Mouse (Mus musculus): ENCODE results near the gene Stt3b. TPM values are rescaled to one million over a fixed set of nuclear protein-coding genes. Genes with fewer than 3 reads are reported as not detected.

The Stt3b gene
- polyA plus RNA-seq, 1 experiment from 2014 or later: 83.6 TPM

DNA sequence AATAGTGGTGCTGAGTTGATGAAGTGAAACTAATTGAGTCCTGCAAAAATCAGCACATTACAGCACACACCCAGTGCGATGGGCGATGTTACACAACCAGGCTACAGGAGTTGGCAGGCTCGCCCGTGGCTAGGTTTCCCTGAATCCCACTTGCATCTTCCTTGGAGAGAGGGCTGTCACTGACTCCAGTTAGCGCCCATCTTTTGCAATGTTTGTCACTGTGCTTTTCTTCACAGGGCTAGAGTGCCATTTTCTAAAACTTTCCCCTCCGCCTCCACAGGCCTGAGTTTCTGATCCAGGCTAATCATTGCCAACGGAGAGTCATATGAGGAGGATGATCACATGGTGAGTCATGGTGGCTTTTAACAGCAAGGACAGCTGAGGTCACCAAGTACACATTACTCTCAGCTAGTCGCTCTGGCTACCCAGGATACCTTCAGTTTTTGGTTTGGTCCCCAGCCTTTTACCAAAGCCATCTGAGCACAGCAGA lies 73.8 kb downstream of the Stt3b start:
- Histone ChIP-seq H3K4me3 (replicated peaks; ENCODE audit: low read length) (no peak overlapping the region), H3K9me3 (replicated peaks; ENCODE audit: control insufficient read depth, low read length) (no peaks in the 10 kb centered on the region), H3K36me3 (ENCODE audit: control insufficient read depth, insufficient read depth, low read length) (peaks cover 11% of the 10 kb centered on the region), H3K27ac (ENCODE audit: low read length) (no peak overlapping the region), H3K4me2 (ENCODE audit: low read depth, low read length) (no peak overlapping the region), H3K9ac (ENCODE audit: low read length) (no peak overlapping the region), H3K4me1 (ENCODE audit: control insufficient read depth, insufficient read depth, low read length) (no peaks in the 10 kb centered on the region), H3K27me3 (ENCODE audit: control insufficient read depth, insufficient read depth, low read length) (no peaks in the 10 kb centered on the region)
- 91% methylated on average over 8 of the region's 8 CpGs for WGBS
- no peak for ATAC-seq (ENCODE audit: insufficient read depth, low FRiP score)

DNA sequence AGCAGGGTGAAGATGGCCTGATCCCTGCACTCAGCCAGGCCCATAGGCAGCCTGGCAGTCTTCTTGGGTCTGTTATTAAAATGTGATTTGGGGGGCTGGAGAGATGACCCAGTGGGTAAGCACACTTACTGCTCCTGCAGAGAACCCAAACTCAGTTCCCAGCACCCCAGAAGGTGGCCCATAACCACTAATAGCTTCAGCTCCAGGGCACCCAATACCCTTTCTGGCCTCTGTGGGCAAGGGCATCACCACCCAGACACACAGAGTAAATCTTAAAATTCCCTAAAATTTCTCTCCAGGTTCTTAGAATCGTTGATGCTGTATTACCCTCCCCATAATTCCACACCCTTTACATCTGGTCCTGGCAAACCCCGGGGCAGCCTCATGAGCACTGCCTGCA lies 75.7 kb downstream of the Stt3b start:
- Histone ChIP-seq H3K9ac (ENCODE audit: low read length) (no peak overlapping the region), H3K9me3 (replicated peaks; ENCODE audit: control insufficient read depth, low read length) (no peaks in the 10 kb centered on the region), H3K27ac (ENCODE audit: low read length) (no peak overlapping the region), H3K4me1 (ENCODE audit: control insufficient read depth, insufficient read depth, low read length) (no peaks in the 10 kb centered on the region), H3K27me3 (ENCODE audit: control insufficient read depth, insufficient read depth, low read length) (no peaks in the 10 kb centered on the region), H3K4me2 (ENCODE audit: low read depth, low read length) (no peak overlapping the region), H3K4me3 (replicated peaks; ENCODE audit: low read length) (no peak overlapping the region), H3K36me3 (ENCODE audit: control insufficient read depth, insufficient read depth, low read length) (no peaks in the 10 kb centered on the region)
- ATAC-seq (ENCODE audit: insufficient read depth, low FRiP score): no peak
- WGBS: 90% methylated on average over 2 of the region's 2 CpGs

DNA sequence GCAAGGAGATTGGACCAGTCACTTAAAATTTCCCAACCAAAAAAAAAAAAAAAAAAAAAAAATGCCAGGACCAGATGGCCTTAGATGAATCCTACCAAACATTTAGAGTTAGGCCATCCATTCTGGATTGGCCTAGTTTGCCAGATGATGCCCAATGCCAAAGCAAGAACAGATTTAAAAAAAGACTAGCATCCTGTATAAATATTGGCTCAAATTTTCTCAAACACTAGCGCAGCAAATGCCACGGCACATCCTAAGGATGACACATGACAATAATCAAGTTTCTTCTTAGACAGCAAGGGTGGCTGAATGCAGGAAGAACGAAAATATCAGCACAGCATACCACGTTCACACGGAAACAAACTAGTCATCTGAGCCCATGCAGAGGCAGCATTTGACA lies 76.5 kb downstream of the Stt3b start:
- no peak overlapping the region for H3K27ac ChIP-seq (ENCODE audit: low read length)
- no peaks in the 10 kb centered on the region for H3K4me1 ChIP-seq (ENCODE audit: control insufficient read depth, insufficient read depth, low read length)
- no peak for ATAC-seq (ENCODE audit: insufficient read depth, low FRiP score)
- H3K27me3 ChIP-seq (ENCODE audit: control insufficient read depth, insufficient read depth, low read length): no peaks in the 10 kb centered on the region
- H3K9ac ChIP-seq (ENCODE audit: low read length): no peak overlapping the region
- H3K4me2 ChIP-seq (ENCODE audit: low read depth, low read length): no peak overlapping the region
- no peaks in the 10 kb centered on the region for H3K36me3 ChIP-seq (ENCODE audit: control insufficient read depth, insufficient read depth, low read length)
- WGBS: 84% methylated on average over 5 of the region's 5 CpGs
- H3K4me3 ChIP-seq (replicated peaks; ENCODE audit: low read length): no peak overlapping the region
- H3K9me3 ChIP-seq (replicated peaks; ENCODE audit: control insufficient read depth, low read length): no peaks in the 10 kb centered on the region

- Histone ChIP-seq H3K4me2 (ENCODE audit: low read depth, low read length) (no peak overlapping the region), H3K9me3 (replicated peaks; ENCODE audit: control insufficient read depth, low read length) (no peaks in the 10 kb centered on the region), H3K4me1 (ENCODE audit: control insufficient read depth, insufficient read depth, low read length) (no peaks in the 10 kb centered on the region), H3K27me3 (ENCODE audit: control insufficient read depth, insufficient read depth, low read length) (no peaks in the 10 kb centered on the region), H3K27ac (ENCODE audit: low read length) (no peak overlapping the region), H3K4me3 (replicated peaks; ENCODE audit: low read length) (no peak overlapping the region), H3K36me3 (ENCODE audit: control insufficient read depth, insufficient read depth, low read length) (no peaks in the 10 kb centered on the region), H3K9ac (ENCODE audit: low read length) (no peak overlapping the region)
- 84% methylated on average over 3 of the region's 3 CpGs for WGBS
- ATAC-seq (ENCODE audit: insufficient read depth, low FRiP score): no peak
These were observed 78.7 kb downstream of the Stt3b start for GRCm38 (mm10) chr9:115231476-115231875.

DNA sequence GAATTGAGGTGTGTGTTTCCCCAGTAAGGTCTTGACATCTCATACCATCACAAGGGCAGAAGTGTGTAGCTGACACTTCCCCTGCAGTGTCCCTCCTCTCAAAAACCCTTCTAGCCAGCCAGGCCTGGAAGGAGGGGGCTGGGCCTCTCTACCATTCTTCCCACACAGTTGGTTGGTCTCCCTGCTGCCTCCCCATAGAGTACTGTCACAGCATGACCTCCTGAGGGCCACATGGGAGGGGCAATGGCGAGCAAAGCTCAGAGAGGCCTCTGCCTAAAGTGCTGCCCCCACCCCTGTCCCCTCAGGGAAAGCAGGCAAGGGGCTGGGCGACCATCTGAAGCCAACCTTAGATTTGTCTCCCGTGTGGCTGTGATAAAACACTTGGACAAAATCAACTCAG lies 80.1 kb downstream of the Stt3b start:
- WGBS: 31% methylated on average over 3 of the region's 3 CpGs
- H3K4me1 ChIP-seq (ENCODE audit: control insufficient read depth, insufficient read depth, low read length): no peaks in the 10 kb centered on the region
- ATAC-seq (ENCODE audit: insufficient read depth, low FRiP score): no peak
- H3K27me3 ChIP-seq (ENCODE audit: control insufficient read depth, insufficient read depth, low read length): no peaks in the 10 kb centered on the region
- H3K4me2 ChIP-seq (ENCODE audit: low read depth, low read length): no peak overlapping the region
- H3K9ac ChIP-seq (ENCODE audit: low read length): no peak overlapping the region
- no peaks in the 10 kb centered on the region for H3K36me3 ChIP-seq (ENCODE audit: control insufficient read depth, insufficient read depth, low read length)
- no peak overlapping the region for H3K27ac ChIP-seq (ENCODE audit: low read length)
- no peaks in the 10 kb centered on the region for H3K9me3 ChIP-seq (replicated peaks; ENCODE audit: control insufficient read depth, low read length)
- no peak overlapping the region for H3K4me3 ChIP-seq (replicated peaks; ENCODE audit: low read length)

GRCm38 (mm10) chr9:115229676-115230075 lies 80.5 kb downstream of the Stt3b start:
- Histone ChIP-seq H3K27ac (ENCODE audit: low read length) (no peak overlapping the region), H3K4me2 (ENCODE audit: low read depth, low read length) (no peak overlapping the region), H3K4me3 (replicated peaks; ENCODE audit: low read length) (no peak overlapping the region), H3K9me3 (replicated peaks; ENCODE audit: control insufficient read depth, low read length) (no peaks in the 10 kb centered on the region), H3K36me3 (ENCODE audit: control insufficient read depth, insufficient read depth, low read length) (no peaks in the 10 kb centered on the region), H3K9ac (ENCODE audit: low read length) (no peak overlapping the region), H3K4me1 (ENCODE audit: control insufficient read depth, insufficient read depth, low read length) (no peaks in the 10 kb centered on the region), H3K27me3 (ENCODE audit: control insufficient read depth, insufficient read depth, low read length) (no peaks in the 10 kb centered on the region)
- WGBS: 85% methylated on average over 10 of the region's 10 CpGs
- ATAC-seq (ENCODE audit: insufficient read depth, low FRiP score): no peak

GRCm38 (mm10) chr9:115229145-115229544 lies 81.1 kb downstream of the Stt3b start:
- WGBS: 71% methylated on average over 4 of the region's 4 CpGs
- no peak overlapping the region for H3K27ac ChIP-seq (ENCODE audit: low read length)
- no peaks in the 10 kb centered on the region for H3K4me1 ChIP-seq (ENCODE audit: control insufficient read depth, insufficient read depth, low read length)
- ATAC-seq (ENCODE audit: insufficient read depth, low FRiP score): no peak
- H3K4me3 ChIP-seq (replicated peaks; ENCODE audit: low read length): no peak overlapping the region
- H3K36me3 ChIP-seq (ENCODE audit: control insufficient read depth, insufficient read depth, low read length): no peaks in the 10 kb centered on the region
- no peak overlapping the region for H3K4me2 ChIP-seq (ENCODE audit: low read depth, low read length)
- H3K9ac ChIP-seq (ENCODE audit: low read length): no peak overlapping the region
- no peaks in the 10 kb centered on the region for H3K27me3 ChIP-seq (ENCODE audit: control insufficient read depth, insufficient read depth, low read length)
- H3K9me3 ChIP-seq (replicated peaks; ENCODE audit: control insufficient read depth, low read length): no peaks in the 10 kb centered on the region

- WGBS: 81% methylated on average over 7 of the region's 7 CpGs
- Histone ChIP-seq H3K36me3 (ENCODE audit: control insufficient read depth, insufficient read depth, low read length) (no peaks in the 10 kb centered on the region), H3K4me1 (ENCODE audit: control insufficient read depth, insufficient read depth, low read length) (no peaks in the 10 kb centered on the region), H3K4me3 (replicated peaks; ENCODE audit: low read length) (no peak overlapping the region), H3K4me2 (ENCODE audit: low read depth, low read length) (no peak overlapping the region), H3K27ac (ENCODE audit: low read length) (no peak overlapping the region), H3K9me3 (replicated peaks; ENCODE audit: control insufficient read depth, low read length) (no peaks in the 10 kb centered on the region), H3K27me3 (ENCODE audit: control insufficient read depth, insufficient read depth, low read length) (no peaks in the 10 kb centered on the region), H3K9ac (ENCODE audit: low read length) (no peak overlapping the region)
- no peak for ATAC-seq (ENCODE audit: insufficient read depth, low FRiP score)
These were observed 85.4 kb downstream of the Stt3b start for GRCm38 (mm10) chr9:115224744-115225354.

- no peak for ATAC-seq (ENCODE audit: insufficient read depth, low FRiP score)
- 84% methylated on average over 7 of the region's 7 CpGs for WGBS
These were observed 89.0 kb downstream of the Stt3b start for GRCm38 (mm10) chr9:115221265-115221664.

More at GRCm38 (mm10) chr9:115221265-115221664, 89.0 kb downstream of the Stt3b start:
- Histone ChIP-seq H3K4me3 (replicated peaks; ENCODE audit: low read length) (no peak overlapping the region), H3K36me3 (ENCODE audit: control insufficient read depth, insufficient read depth, low read length) (no peaks in the 10 kb centered on the region), H3K9me3 (replicated peaks; ENCODE audit: control insufficient read depth, low read length) (no peaks in the 10 kb centered on the region), H3K27ac (ENCODE audit: low read length) (no peak overlapping the region), H3K9ac (ENCODE audit: low read length) (no peak overlapping the region), H3K4me1 (ENCODE audit: control insufficient read depth, insufficient read depth, low read length) (no peaks in the 10 kb centered on the region), H3K27me3 (ENCODE audit: control insufficient read depth, insufficient read depth, low read length) (no peaks in the 10 kb centered on the region), H3K4me2 (ENCODE audit: low read depth, low read length) (no peak overlapping the region)
